Mouse (Mus musculus) spleen, adult 2 months (tissue): ENCODE measurements around the gene Zkscan14.

Experiments used
- CTCF ChIP-seq: fragments of 200-500 bp; IDR thresholded peaks from 2 replicates; pipeline ENCODE4 v1.5.1; 2011; ENCODE audit warnings: mild to moderate bottlenecking, inconsistent platforms; ENCODE audit not compliant: insufficient read depth, insufficient read length, insufficient replicate concordance; ENCODE audit errors: extremely low read depth
- POLR2A ChIP-seq: fragments of 200-500 bp; IDR thresholded peaks from 2 replicates; pipeline ENCODE4 v1.6.1; 2011; ENCODE audit warnings: low read depth, low read length, inconsistent platforms

DNA sequence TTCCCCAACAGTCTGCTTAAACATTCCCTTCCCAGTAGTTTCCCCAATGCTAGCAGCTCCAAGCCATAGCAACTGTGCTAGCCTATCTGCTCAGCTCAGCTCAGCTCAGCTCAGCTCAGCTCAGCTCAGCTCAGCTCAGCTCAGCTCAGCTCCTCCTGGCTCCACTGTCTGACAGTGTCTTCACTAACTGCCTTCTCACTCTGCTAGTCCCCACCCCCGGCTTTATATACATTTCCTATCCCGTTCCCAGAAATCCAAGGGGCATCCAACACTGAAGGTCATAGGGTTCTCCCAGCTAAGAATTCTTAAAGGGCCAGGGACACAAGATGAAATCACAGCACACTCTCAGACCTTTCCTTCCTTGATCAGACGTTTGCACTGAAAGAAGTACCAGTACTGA, 37.0 kb downstream of the Zkscan14 start:
- TF ChIP-seq POLR2A (no peak), CTCF (no peak)
